Mouse (Mus musculus): Measurements from ENCODE around the gene Hist1h3i. TPM values are rescaled to one million over a fixed set of nuclear protein-coding genes. Genes with fewer than 3 reads are reported as not detected.
"Not testable (repeated sequence)": the region's sequence is repeated elsewhere in the genome, so short reads cannot be mapped to it uniquely, and the experiment has no call there.

Hist1h3i gene
- 66.0 and 72.0 TPM in 2 replicates for polyA plus RNA-seq (2015; fragmentation: Nextera tagmentation; extraction: Ambion mirVana)

DNA sequence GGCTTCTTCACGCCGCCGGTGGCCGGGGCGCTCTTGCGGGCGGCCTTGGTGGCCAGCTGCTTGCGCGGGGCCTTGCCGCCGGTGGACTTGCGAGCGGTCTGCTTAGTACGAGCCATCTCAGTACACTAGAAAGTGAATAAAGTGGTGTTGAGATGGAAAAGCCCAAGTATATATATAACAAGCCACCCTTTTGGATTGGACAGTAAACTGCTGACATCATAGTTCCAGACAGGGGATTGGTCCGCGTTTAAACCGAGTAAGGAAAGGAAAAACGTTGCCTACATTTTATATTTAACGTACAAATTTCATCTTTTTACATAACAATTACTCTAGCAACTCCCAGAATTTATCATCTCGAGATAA, at the start of gene Hist1h3i:
Hist1h3i (minus strand) TSS at position 116 of the 363 bp plus-strand sequence.
- H3K4me3 ChIP-seq (replicated peaks; ENCODE audit: low read depth, low read length), result peak within 1 kb of the TSS; percentile 35
- WGBS, result under 1% methylated on average over 13 of the region's 20 CpGs
- no peak for TF ChIP-seq CTCF (IDR thresholded peaks at IDR 0.05; ENCODE audit: low read depth)
- H3K36me3 ChIP-seq (ENCODE audit: insufficient read depth, low read length), result no peaks in the 10 kb centered on the region
- DNase-seq (ENCODE audit: low spot score) (peak; percentile 97), ATAC-seq (replicated peaks; ENCODE audit: low FRiP score, low read depth) (peak; percentile 62)
- H3K9ac ChIP-seq (ENCODE audit: low read depth, low read length), result peak within 1 kb of the TSS; percentile 61
- H3K4me2 ChIP-seq (ENCODE audit: low read length), result peak within 1 kb of the TSS; percentile 62
- H3K9me3 ChIP-seq (replicated peaks; ENCODE audit: low read length), result no peaks in the 10 kb centered on the region
- no peaks in the 10 kb centered on the region for H3K4me1 ChIP-seq (replicated peaks; ENCODE audit: insufficient read depth, low read length)
- H3K27me3 ChIP-seq (ENCODE audit: insufficient read depth, low read length), result no peaks in the 10 kb centered on the region
- H3K27ac ChIP-seq, result peak within 1 kb of the TSS; percentile 78

DNA sequence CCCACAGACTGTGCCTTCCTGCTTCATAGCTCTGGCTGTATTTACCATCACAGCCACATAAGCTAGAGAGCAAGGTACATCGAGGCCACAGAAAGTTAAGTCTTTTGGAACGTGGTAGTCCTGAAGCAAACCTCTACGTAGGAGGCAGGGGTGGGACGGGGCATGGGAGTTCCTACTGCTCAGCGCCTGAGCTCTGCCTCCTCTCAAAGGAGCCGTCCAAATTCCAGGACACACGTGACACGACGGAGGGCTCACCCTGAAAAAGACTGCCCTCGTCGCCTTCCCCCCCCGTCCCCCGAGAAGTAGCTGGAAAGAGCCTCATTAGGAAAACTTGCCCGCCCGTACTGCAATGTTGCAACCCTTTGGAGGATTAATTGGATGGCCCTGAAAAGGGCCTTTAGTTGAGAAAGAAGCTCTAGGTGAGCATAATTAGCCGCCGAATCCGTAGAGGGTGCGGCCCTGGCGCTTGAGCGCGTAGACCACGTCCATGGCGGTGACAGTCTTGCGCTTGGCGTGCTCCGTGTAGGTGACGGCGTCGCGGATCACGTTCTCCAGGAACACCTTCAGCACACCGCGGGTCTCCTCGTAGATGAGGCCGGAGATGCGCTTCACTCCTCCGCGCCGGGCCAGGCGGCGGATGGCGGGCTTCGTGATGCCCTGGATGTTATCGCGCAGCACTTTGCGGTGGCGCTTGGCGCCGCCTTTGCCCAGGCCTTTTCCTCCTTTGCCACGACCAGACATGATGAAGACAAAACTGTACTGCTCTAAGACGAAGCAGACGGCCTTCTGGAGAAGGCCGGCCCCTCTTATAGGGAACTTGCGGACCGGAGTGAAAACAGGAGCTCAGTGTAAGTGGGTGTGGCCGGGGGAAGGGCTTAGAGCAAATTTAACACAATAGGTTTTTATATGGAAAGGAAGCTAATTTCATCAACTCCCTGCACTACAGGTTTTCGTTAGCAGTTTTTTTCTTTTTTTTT, 48.5 kb upstream of the Hist1h3i start, which contains the start of gene Hist1h4n:
Hist1h4n (minus strand) TSS at position 779 of the 977 bp plus-strand sequence.
- H3K9me3 ChIP-seq (replicated peaks; ENCODE audit: low read length); H3K4me3 ChIP-seq (replicated peaks; ENCODE audit: low read depth, low read length); H3K27me3 ChIP-seq (ENCODE audit: insufficient read depth, low read length); H3K27ac ChIP-seq; H3K36me3 ChIP-seq (ENCODE audit: insufficient read depth, low read length); H3K9ac ChIP-seq (ENCODE audit: low read depth, low read length); H3K4me1 ChIP-seq (replicated peaks; ENCODE audit: insufficient read depth, low read length); DNase-seq (ENCODE audit: low spot score): not testable (repeated sequence)
- WGBS, result 0% methylated on average over 17 of the region's 58 CpGs
- peak; percentile 84 for ATAC-seq (replicated peaks; ENCODE audit: low FRiP score, low read depth)
- 0 out of 2 replicates have a peak within 1 kb of the TSS, but pooled peaks have one; percentile 30 for H3K4me2 ChIP-seq (ENCODE audit: low read length)

DNA sequence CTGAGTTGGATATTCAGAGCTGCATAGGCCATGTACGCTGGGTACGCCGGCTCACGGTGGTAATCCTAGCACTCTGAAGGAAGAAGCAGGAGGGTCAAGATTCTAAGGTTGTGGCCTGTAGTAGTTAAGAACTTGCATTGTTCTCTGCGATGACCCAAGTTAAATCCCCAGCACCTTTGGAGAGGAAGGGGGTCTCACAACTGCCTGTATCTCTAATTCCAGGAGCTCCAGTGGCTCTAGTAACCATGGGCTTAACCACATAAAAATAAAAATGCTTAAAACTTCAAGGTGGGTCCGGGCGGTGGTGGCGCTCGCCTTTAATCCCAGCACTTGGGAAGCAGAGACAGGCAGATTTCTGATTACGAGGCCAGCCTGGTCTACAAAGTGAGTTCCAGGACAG, 47.2 kb upstream of the Hist1h3i start:
- DNase-seq (ENCODE audit: low spot score) (no peak), ATAC-seq (replicated peaks; ENCODE audit: low FRiP score, low read depth) (no peak)
- Histone ChIP-seq H3K27ac (no peak overlapping the region), H3K9me3 (replicated peaks; ENCODE audit: low read length) (no peaks in the 10 kb centered on the region), H3K4me3 (replicated peaks; ENCODE audit: low read depth, low read length) (no peak overlapping the region), H3K9ac (ENCODE audit: low read depth, low read length) (no peak overlapping the region), H3K4me1 (replicated peaks; ENCODE audit: insufficient read depth, low read length) (no peaks in the 10 kb centered on the region), H3K27me3 (ENCODE audit: insufficient read depth, low read length) (no peaks in the 10 kb centered on the region), H3K4me2 (ENCODE audit: low read length) (no peak overlapping the region), H3K36me3 (ENCODE audit: insufficient read depth, low read length) (no peaks in the 10 kb centered on the region)
- TF ChIP-seq CTCF (IDR thresholded peaks at IDR 0.05; ENCODE audit: low read depth), result no peak
- 91% methylated on average over 10 of the region's 10 CpGs for WGBS

DNA sequence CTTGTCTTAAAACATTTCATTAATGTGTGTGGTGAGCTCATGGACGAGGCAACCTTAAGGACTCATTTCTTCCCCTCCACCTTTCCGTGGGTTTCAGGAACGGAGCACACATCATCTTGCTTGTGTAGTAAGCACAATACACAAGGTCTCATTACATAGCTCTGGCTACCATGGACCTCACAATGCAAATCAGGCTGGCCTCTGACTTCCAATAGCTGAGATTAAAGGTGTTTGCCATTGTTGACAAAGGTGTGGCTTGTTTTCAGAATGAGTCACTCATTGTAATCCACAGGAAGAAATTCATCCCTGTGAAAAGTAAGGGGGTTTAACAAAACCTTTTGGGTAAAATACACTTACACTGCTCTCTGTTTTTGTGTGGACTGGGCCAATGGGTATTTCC, 45.3 kb upstream of the Hist1h3i start:
- ATAC-seq (replicated peaks; ENCODE audit: low FRiP score, low read depth) (no peak), DNase-seq (ENCODE audit: low spot score) (no peak)
- no peak overlapping the region for H3K4me3 ChIP-seq (replicated peaks; ENCODE audit: low read depth, low read length)
- no peak overlapping the region for H3K27ac ChIP-seq
- H3K9ac ChIP-seq (ENCODE audit: low read depth, low read length), result no peak overlapping the region
- no peaks in the 10 kb centered on the region for H3K9me3 ChIP-seq (replicated peaks; ENCODE audit: low read length)
- H3K4me1 ChIP-seq (replicated peaks; ENCODE audit: insufficient read depth, low read length), result no peaks in the 10 kb centered on the region
- TF ChIP-seq CTCF (IDR thresholded peaks at IDR 0.05; ENCODE audit: low read depth), result no peak
- H3K27me3 ChIP-seq (ENCODE audit: insufficient read depth, low read length), result no peaks in the 10 kb centered on the region
- no peaks in the 10 kb centered on the region for H3K36me3 ChIP-seq (ENCODE audit: insufficient read depth, low read length)
- WGBS, result 90% methylated on average over 3 of the region's 3 CpGs
- no peak overlapping the region for H3K4me2 ChIP-seq (ENCODE audit: low read length)

DNA sequence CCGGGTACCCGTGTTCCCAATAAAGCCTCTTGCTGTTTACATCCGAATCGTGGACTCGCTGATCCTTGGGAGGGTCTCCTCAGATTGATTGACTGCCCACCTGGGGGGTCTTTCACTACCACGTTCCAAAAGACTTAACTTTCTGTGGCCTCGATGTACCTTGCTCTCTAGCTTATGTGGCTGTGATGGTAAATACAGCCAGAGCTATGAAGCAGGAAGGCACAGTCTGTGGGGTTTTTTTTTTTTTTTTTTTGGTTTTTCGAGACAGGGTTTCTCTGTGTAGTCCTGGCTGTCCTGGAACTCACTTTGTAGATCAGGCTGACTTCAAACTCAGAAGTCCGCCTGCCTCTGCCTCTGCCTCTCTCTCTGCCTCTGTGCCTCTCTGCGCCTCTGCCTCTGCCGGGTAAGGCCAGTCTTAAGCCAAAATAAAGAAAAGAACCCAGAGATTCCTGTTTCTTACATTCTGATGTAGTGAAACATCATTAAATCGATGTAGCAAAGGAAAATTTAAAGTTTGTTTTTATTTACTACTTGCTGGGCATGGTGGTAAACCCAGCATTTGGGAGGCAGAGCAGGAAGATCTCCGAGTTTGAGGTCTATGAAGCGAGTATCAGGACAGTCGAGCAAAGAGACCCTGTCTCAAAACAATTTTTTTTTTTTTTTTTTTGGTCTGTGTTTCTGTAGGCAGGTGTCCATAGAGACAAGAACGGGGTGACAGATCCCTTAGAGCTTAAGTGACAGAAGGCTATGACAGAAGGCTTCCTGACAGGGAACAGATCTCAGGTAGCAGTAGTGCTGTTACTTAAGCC, 37.1 kb upstream of the Hist1h3i start:
- H3K9ac ChIP-seq (ENCODE audit: low read depth, low read length); H3K4me1 ChIP-seq (replicated peaks; ENCODE audit: insufficient read depth, low read length); H3K4me2 ChIP-seq (ENCODE audit: low read length); H3K36me3 ChIP-seq (ENCODE audit: insufficient read depth, low read length); DNase-seq (ENCODE audit: low spot score); ATAC-seq (replicated peaks; ENCODE audit: low FRiP score, low read depth); H3K27ac ChIP-seq; H3K4me3 ChIP-seq (replicated peaks; ENCODE audit: low read depth, low read length); H3K27me3 ChIP-seq (ENCODE audit: insufficient read depth, low read length); H3K9me3 ChIP-seq (replicated peaks; ENCODE audit: low read length): not testable (repeated sequence)
- WGBS, result 57% methylated on average over 4 of the region's 16 CpGs

DNA sequence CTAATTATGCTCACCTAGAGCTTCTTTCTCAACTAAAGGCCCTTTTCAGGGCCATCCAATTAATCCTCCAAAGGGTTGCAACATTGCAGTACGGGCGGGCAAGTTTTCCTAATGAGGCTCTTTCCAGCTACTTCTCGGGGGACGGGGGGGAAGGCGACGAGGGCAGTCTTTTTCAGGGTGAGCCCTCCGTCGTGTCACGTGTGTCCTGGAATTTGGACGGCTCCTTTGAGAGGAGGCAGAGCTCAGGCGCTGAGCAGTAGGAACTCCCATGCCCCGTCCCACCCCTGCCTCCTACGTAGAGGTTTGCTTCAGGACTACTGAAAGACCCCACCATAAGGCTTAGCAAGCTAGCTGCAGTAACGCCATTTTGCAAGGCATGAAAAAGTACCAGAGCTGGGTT, 28.9 kb upstream of the Hist1h3i start:
- not testable (repeated sequence) for H3K4me2 ChIP-seq (ENCODE audit: low read length); H3K27ac ChIP-seq; H3K4me3 ChIP-seq (replicated peaks; ENCODE audit: low read depth, low read length); H3K36me3 ChIP-seq (ENCODE audit: insufficient read depth, low read length); DNase-seq (ENCODE audit: low spot score); H3K9ac ChIP-seq (ENCODE audit: low read depth, low read length); H3K9me3 ChIP-seq (replicated peaks; ENCODE audit: low read length); H3K27me3 ChIP-seq (ENCODE audit: insufficient read depth, low read length); H3K4me1 ChIP-seq (replicated peaks; ENCODE audit: insufficient read depth, low read length)
- 0% methylated on average over 11 of the region's 14 CpGs for WGBS
- peak; percentile 34 for ATAC-seq (replicated peaks; ENCODE audit: low FRiP score, low read depth)

DNA sequence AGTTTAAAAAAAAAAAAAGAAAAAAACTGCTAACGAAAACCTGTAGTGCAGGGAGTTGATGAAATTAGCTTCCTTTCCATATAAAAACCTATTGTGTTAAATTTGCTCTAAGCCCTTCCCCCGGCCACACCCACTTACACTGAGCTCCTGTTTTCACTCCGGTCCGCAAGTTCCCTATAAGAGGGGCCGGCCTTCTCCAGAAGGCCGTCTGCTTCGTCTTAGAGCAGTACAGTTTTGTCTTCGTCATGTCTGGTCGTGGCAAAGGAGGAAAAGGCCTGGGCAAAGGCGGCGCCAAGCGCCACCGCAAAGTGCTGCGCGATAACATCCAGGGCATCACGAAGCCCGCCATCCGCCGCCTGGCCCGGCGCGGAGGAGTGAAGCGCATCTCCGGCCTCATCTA, 28.4 kb upstream of the Hist1h3i start, which contains the start of gene Hist1h4m:
Hist1h4m (plus strand) TSS at position 208 of the 400 bp plus-strand sequence.
- WGBS, result no CpG with 5 or more reads among the region's 24 CpGs
- H3K4me1 ChIP-seq (replicated peaks; ENCODE audit: insufficient read depth, low read length); H3K27me3 ChIP-seq (ENCODE audit: insufficient read depth, low read length); H3K9me3 ChIP-seq (replicated peaks; ENCODE audit: low read length); H3K36me3 ChIP-seq (ENCODE audit: insufficient read depth, low read length); DNase-seq (ENCODE audit: low spot score); H3K9ac ChIP-seq (ENCODE audit: low read depth, low read length); H3K4me3 ChIP-seq (replicated peaks; ENCODE audit: low read depth, low read length); H3K4me2 ChIP-seq (ENCODE audit: low read length); H3K27ac ChIP-seq: not testable (repeated sequence)
- ATAC-seq (replicated peaks; ENCODE audit: low FRiP score, low read depth), result peak; percentile 66

DNA sequence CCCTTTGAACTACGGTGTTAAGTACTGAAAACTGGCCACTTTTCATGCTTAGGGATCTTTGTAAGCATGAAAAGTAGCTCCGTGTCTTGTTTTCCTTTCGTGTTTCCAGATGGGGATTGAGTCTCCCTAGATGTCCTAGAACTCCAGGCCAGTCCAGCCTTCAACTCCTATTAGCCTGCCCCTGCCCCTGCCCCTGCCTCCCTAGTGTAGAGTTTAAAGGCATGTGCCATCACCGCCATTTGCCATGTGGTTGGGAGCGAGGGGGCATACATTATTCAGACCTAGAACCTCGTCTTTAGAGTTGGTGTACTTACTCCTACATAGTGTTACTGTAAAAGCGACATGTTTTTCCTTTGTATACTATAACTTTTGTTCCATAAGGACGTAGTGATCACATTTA, 27.9 kb upstream of the Hist1h3i start:
- not testable (repeated sequence) for H3K4me1 ChIP-seq (replicated peaks; ENCODE audit: insufficient read depth, low read length); H3K27ac ChIP-seq; H3K4me3 ChIP-seq (replicated peaks; ENCODE audit: low read depth, low read length); H3K4me2 ChIP-seq (ENCODE audit: low read length); DNase-seq (ENCODE audit: low spot score); H3K36me3 ChIP-seq (ENCODE audit: insufficient read depth, low read length); H3K9me3 ChIP-seq (replicated peaks; ENCODE audit: low read length); H3K9ac ChIP-seq (ENCODE audit: low read depth, low read length); H3K27me3 ChIP-seq (ENCODE audit: insufficient read depth, low read length)
- no CpG with 5 or more reads among the region's 8 CpGs for WGBS
- peak; percentile 20; the same call in 1 of the 2 replicates for ATAC-seq (replicated peaks; ENCODE audit: low FRiP score, low read depth)

DNA sequence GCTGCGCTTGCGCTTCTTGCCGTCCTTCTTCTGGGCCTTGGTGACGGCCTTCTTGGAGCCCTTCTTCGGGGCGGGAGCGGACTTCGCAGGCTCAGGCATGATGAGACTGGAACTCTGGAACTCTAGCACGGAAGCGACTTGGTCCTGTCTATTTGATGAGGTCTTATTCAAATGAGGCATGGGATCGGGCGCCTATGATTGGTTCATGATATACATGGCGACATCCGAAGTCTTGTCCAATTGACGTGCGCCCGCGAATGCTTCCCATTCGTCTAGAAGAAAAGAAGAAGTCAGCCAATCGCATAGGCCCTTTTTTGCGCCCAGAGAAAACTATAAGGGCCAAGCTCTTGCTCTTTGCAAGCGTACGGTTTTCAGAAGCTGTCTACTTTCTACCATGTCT, 26.9 kb upstream of the Hist1h3i start, which contains the start of the genes Hist1h2bq and Hist1h2ao:
Hist1h2bq (minus strand) TSS at position 125 of the 400 bp plus-strand sequence.
Hist1h2ao (plus strand) TSS at position 393 of the 400 bp plus-strand sequence.
- ATAC-seq (replicated peaks; ENCODE audit: low FRiP score, low read depth), result peak; percentile 97
- not testable (repeated sequence) for H3K9ac ChIP-seq (ENCODE audit: low read depth, low read length); H3K4me2 ChIP-seq (ENCODE audit: low read length); H3K27me3 ChIP-seq (ENCODE audit: insufficient read depth, low read length); H3K4me3 ChIP-seq (replicated peaks; ENCODE audit: low read depth, low read length); H3K36me3 ChIP-seq (ENCODE audit: insufficient read depth, low read length); H3K4me1 ChIP-seq (replicated peaks; ENCODE audit: insufficient read depth, low read length); H3K9me3 ChIP-seq (replicated peaks; ENCODE audit: low read length); H3K27ac ChIP-seq; DNase-seq (ENCODE audit: low spot score)
- WGBS, result no CpG with 5 or more reads among the region's 23 CpGs
